Mouse (Mus musculus) liver, embryonic 14.5 days (tissue): Measurements from ENCODE around the gene Gm14214.

ENCODE experiments used
- CTCF ChIP-seq: IDR thresholded peaks from 2 replicates; pipeline ENCODE4 v1.5.1; 2016; ENCODE audit warnings: antibody characterized with exemption, low read depth, control low read depth
- EP300 ChIP-seq: IDR thresholded peaks from 2 replicates; pipeline ENCODE4 v1.6.1; 2016; ENCODE audit warnings: antibody characterized with exemption, low read depth

DNA sequence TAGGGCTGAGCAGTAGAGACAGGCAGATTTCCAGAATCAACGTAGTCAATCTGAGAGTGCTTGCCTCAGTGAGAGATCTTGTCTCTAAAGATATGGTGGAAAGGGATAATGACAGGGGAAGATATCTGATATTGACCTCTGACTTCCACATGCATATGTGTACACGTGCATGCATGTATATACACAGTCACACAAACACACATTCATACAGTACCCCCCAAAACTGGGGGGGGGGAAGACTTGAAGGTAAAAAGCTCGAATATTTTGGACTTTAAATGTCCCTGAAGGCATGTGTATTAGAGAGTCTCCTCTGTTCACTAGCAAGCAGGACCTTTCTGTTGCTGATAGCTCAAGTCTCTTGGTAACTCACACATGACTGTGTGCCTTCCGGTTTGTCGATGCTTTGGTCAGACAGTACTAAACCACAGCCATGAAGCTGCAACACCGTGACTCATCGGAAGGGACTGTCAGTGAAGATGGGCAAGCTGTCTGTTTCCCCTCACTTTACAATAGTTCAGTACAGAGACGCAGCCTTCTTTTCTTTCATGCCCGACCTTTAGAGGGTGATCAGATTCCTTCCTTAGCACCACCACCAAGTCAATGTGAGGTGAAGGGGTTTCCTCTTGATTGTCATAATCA is 37.2 kb downstream of the Gm14214 start:
- no peak for TF ChIP-seq EP300
- no peak for TF ChIP-seq CTCF
